Mouse (Mus musculus): ENCODE measurements around the gene Hsh2d. TPM values are rescaled to one million over a fixed set of nuclear protein-coding genes. Genes with fewer than 3 reads are reported as not detected.

Hsh2d gene
- total and polyA plus RNA-seq, 2 experiments from 2014 or later = not detected

- ATAC-seq (no peak), DNase-seq (no peak)
- H3K4me3 ChIP-seq (ENCODE audit: low read depth, low read length) = no peak overlapping the region
- no peak overlapping the region for H3K27ac ChIP-seq (ENCODE audit: low read depth, low read length)
- H3K4me1 ChIP-seq (ENCODE audit: insufficient read depth) = no peaks in the 10 kb centered on the region
- no peaks in the 10 kb centered on the region for H3K9me3 ChIP-seq (ENCODE audit: low read length)
- no peaks in the 10 kb centered on the region for H3K27me3 ChIP-seq (ENCODE audit: insufficient read depth, low read length)
- H3K4me2 ChIP-seq (ENCODE audit: low read depth) = no peak overlapping the region
- no peak overlapping the region for H3K9ac ChIP-seq
- peaks cover 64% of the 10 kb centered on the region for H3K36me3 ChIP-seq (ENCODE audit: insufficient read depth)
- TF ChIP-seq CTCF (IDR thresholded peaks at IDR 0.05; ENCODE audit: low read depth) = no peak
- 83% methylated on average over 1 of the region's 1 CpGs for WGBS
Measured at GRCm38 (mm10) chr8:72149056-72149455, 40.4 kb upstream of the Hsh2d start.

- no peak overlapping the region for H3K4me2 ChIP-seq (ENCODE audit: low read depth)
- no peak overlapping the region for H3K9ac ChIP-seq
- H3K27me3 ChIP-seq (ENCODE audit: insufficient read depth, low read length) = no peaks in the 10 kb centered on the region
- H3K9me3 ChIP-seq (ENCODE audit: low read length) = no peaks in the 10 kb centered on the region
- 76% methylated on average over 3 of the region's 3 CpGs for WGBS
- DNase-seq (no peak), ATAC-seq (no peak)
- H3K27ac ChIP-seq (ENCODE audit: low read depth, low read length) = no peak overlapping the region
- TF ChIP-seq CTCF (IDR thresholded peaks at IDR 0.05; ENCODE audit: low read depth) = no peak
- no peak overlapping the region for H3K4me3 ChIP-seq (ENCODE audit: low read depth, low read length)
- H3K4me1 ChIP-seq (ENCODE audit: insufficient read depth) = no peaks in the 10 kb centered on the region
- peaks cover 52% of the 10 kb centered on the region for H3K36me3 ChIP-seq (ENCODE audit: insufficient read depth)
Measured at GRCm38 (mm10) chr8:72151418-72152078, 37.9 kb upstream of the Hsh2d start.

GRCm38 (mm10) chr8:72153382-72153781 lies 36.1 kb upstream of the Hsh2d start:
- H3K4me1 ChIP-seq (ENCODE audit: insufficient read depth) = no peaks in the 10 kb centered on the region
- no peaks in the 10 kb centered on the region for H3K9me3 ChIP-seq (ENCODE audit: low read length)
- no peak overlapping the region for H3K27ac ChIP-seq (ENCODE audit: low read depth, low read length)
- H3K36me3 ChIP-seq (ENCODE audit: insufficient read depth) = peaks cover 35% of the 10 kb centered on the region
- DNase-seq (no peak), ATAC-seq (no peak)
- H3K9ac ChIP-seq = no peak overlapping the region
- H3K4me3 ChIP-seq (ENCODE audit: low read depth, low read length) = no peak overlapping the region
- TF ChIP-seq CTCF (IDR thresholded peaks at IDR 0.05; ENCODE audit: low read depth) = no peak
- H3K27me3 ChIP-seq (ENCODE audit: insufficient read depth, low read length) = no peaks in the 10 kb centered on the region
- H3K4me2 ChIP-seq (ENCODE audit: low read depth) = no peak overlapping the region

GRCm38 (mm10) chr8:72158096-72158495 lies 31.3 kb upstream of the Hsh2d start:
- H3K9ac ChIP-seq = no peak overlapping the region
- 90% methylated on average over 2 of the region's 2 CpGs for WGBS
- H3K4me3 ChIP-seq (ENCODE audit: low read depth, low read length) = no peak overlapping the region
- peaks cover 3% of the 10 kb centered on the region for H3K36me3 ChIP-seq (ENCODE audit: insufficient read depth)
- no peak for TF ChIP-seq CTCF (IDR thresholded peaks at IDR 0.05; ENCODE audit: low read depth)
- no peak overlapping the region for H3K4me2 ChIP-seq (ENCODE audit: low read depth)
- no peak overlapping the region for H3K27ac ChIP-seq (ENCODE audit: low read depth, low read length)
- no peaks in the 10 kb centered on the region for H3K27me3 ChIP-seq (ENCODE audit: insufficient read depth, low read length)
- DNase-seq (no peak), ATAC-seq (no peak)
- H3K4me1 ChIP-seq (ENCODE audit: insufficient read depth) = peaks cover 11% of the 10 kb centered on the region
- no peaks in the 10 kb centered on the region for H3K9me3 ChIP-seq (ENCODE audit: low read length)

- ATAC-seq (no peak), DNase-seq (no peak)
- H3K9me3 ChIP-seq (ENCODE audit: low read length) = no peaks in the 10 kb centered on the region
Measured at GRCm38 (mm10) chr8:72158726-72159125, 30.7 kb upstream of the Hsh2d start.

GRCm38 (mm10) chr8:72160007-72160406 lies 29.4 kb upstream of the Hsh2d start:
- Histone ChIP-seq H3K27ac (ENCODE audit: low read depth, low read length) (no peak overlapping the region), H3K4me2 (ENCODE audit: low read depth) (peak overlapping the region; percentile 66), H3K9ac (peak overlapping the region; percentile 40; the same call in 1 of the 2 replicates), H3K4me3 (ENCODE audit: low read depth, low read length) (peak overlapping the region; percentile 48), H3K27me3 (ENCODE audit: insufficient read depth, low read length) (no peaks in the 10 kb centered on the region), H3K9me3 (ENCODE audit: low read length) (no peaks in the 10 kb centered on the region), H3K4me1 (ENCODE audit: insufficient read depth) (peaks cover 11% of the 10 kb centered on the region), H3K36me3 (ENCODE audit: insufficient read depth) (peaks cover 11% of the 10 kb centered on the region; the same call in 1 of the 2 replicates)
- peak; percentile 8; the same call in 1 of the 2 replicates for TF ChIP-seq CTCF (IDR thresholded peaks at IDR 0.05; ENCODE audit: low read depth)
- ATAC-seq (no peak), DNase-seq (peak; percentile 9)
- 81% methylated on average over 3 of the region's 3 CpGs for WGBS

More at GRCm38 (mm10) chr8:72158726-72159125, 30.7 kb upstream of the Hsh2d start:
- Histone ChIP-seq H3K4me2 (ENCODE audit: low read depth) (no peak overlapping the region), H3K4me1 (ENCODE audit: insufficient read depth) (peaks cover 11% of the 10 kb centered on the region), H3K9ac (no peak overlapping the region), H3K27me3 (ENCODE audit: insufficient read depth, low read length) (no peaks in the 10 kb centered on the region), H3K27ac (ENCODE audit: low read depth, low read length) (no peak overlapping the region), H3K4me3 (ENCODE audit: low read depth, low read length) (no peak overlapping the region), H3K36me3 (ENCODE audit: insufficient read depth) (peaks cover 3% of the 10 kb centered on the region; the same call in 1 of the 2 replicates)
- WGBS = 60% methylated on average over 3 of the region's 3 CpGs
- no peak for TF ChIP-seq CTCF (IDR thresholded peaks at IDR 0.05; ENCODE audit: low read depth)
